Mouse (Mus musculus): Measurements from ENCODE around the gene Spsb1. TPM values are rescaled to one million over a fixed set of nuclear protein-coding genes. Genes with fewer than 3 reads are reported as not detected.

The Spsb1 gene
- polyA plus RNA-seq, 1 experiment from 2014 or later, result 19.9 TPM

DNA sequence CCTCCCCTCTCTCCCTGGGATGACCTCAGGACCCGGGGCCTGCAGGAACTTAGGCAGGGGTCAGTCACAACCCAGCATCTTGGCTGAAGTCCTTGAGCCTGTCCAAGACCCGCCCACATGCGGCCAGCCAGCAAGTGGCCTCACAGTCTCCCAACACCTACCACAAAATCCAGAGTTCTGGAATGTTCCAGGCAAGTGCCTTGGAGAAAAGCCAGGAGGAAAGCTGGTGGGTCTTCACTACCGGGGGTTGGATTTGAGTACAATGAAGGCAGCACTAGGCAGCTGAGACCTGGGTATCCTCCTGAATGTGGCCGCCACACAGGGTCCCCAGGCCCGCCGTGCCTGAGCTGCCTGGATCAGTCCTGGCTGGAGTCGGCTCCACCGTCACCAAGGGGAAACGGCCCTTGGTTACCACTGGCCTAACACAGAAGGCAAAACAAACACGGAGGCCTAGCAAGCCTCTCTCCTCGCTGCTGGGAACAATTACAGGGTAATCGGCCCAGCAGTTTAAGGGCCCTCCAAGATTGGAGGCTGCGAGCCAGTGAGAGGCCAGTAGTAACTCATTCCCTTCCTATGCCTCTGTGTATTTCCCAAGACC is 32.6 kb downstream of the Spsb1 start:
- Histone ChIP-seq H3K4me2 (ENCODE audit: low read length) (no peak overlapping the region), H3K9me3 (ENCODE audit: control insufficient read depth, low read length) (no peaks in the 10 kb centered on the region), H3K36me3 (ENCODE audit: control insufficient read depth, insufficient read depth, low read length) (no peaks in the 10 kb centered on the region), H3K9ac (ENCODE audit: low read length) (no peak overlapping the region), H3K4me3 (ENCODE audit: low read depth, low read length) (no peak overlapping the region), H3K27ac (ENCODE audit: low read depth) (peak overlapping the region; percentile 72), H3K4me1 (replicated peaks; ENCODE audit: control insufficient read depth, insufficient read depth, low read length) (peaks cover 44% of the 10 kb centered on the region), H3K27me3 (replicated peaks; ENCODE audit: control insufficient read depth, insufficient read depth, low read length) (no peaks in the 10 kb centered on the region)
- WGBS, result 30% methylated on average over 14 of the region's 14 CpGs
- ATAC-seq (replicated peaks; ENCODE audit: low FRiP score, low TSS enrichment, low read depth) (no peak; the same call in 1 of the 2 replicates), DNase-seq (ENCODE audit: low spot score) (peak; percentile 71)

DNA sequence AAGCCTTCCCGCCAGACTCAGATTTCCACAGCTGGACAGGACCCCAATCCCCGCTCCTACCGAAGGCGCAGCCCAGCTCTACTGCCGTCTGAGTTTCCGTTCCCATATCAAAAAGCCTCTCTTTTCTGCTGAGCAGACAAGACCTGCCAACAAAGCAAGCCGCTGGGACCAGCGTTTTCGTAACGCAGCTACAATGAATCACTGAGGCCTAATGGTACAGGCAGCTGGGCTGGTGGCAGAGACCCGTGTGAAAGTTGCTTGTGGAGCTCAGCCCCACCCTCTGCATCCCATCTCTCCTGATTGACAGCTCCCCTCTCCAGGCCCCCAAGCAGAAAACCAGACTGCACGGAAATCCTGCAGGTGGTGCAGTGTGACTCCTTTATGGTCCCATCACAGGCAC is 34.0 kb downstream of the Spsb1 start:
- H3K27me3 ChIP-seq (replicated peaks; ENCODE audit: control insufficient read depth, insufficient read depth, low read length), result no peaks in the 10 kb centered on the region
- peaks cover 49% of the 10 kb centered on the region for H3K4me1 ChIP-seq (replicated peaks; ENCODE audit: control insufficient read depth, insufficient read depth, low read length)
- no peaks in the 10 kb centered on the region for H3K9me3 ChIP-seq (ENCODE audit: control insufficient read depth, low read length)
- peak; percentile 73 for DNase-seq (ENCODE audit: low spot score)
- no peak overlapping the region for H3K9ac ChIP-seq (ENCODE audit: low read length)
- no peaks in the 10 kb centered on the region for H3K36me3 ChIP-seq (ENCODE audit: control insufficient read depth, insufficient read depth, low read length)
- H3K4me3 ChIP-seq (ENCODE audit: low read depth, low read length), result no peak overlapping the region
- 0 out of 2 replicates have a peak overlapping the region, but pooled peaks have one; percentile 47 for H3K27ac ChIP-seq (ENCODE audit: low read depth)
- no peak overlapping the region for H3K4me2 ChIP-seq (ENCODE audit: low read length)
- ATAC-seq (replicated peaks; ENCODE audit: low FRiP score, low TSS enrichment, low read depth), result no peak; the same call in 1 of the 2 replicates
- WGBS, result 23% methylated on average over 12 of the region's 12 CpGs

DNA sequence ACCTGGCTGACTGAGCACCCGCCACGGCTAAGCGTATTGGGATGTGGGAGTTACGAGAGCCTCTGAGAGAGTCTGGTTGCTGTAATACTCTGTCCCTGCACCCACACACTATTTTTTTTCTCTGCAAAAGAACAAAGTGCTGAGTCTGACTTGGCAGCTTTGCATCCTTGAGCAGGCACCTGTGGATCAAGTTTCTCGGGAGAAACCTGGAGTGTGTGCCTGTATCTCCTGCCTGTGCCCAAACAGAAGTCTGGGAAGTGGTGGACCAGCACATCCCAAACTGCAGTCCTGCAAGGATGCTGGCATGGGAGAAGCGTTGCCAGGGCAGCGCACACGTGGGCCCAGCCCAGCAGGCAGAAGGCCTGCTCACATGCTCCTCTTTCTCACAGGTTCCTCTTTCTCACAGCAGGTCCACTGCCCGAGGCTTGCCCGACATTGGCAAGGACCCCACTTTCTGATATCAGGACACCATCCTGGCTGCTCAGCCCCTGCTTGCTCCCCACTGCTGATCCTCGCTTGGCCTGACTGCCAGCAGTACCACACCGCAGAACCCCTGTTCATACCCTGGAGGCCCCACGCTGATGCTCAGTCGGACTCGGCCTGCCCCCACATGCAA is 36.3 kb downstream of the Spsb1 start:
- H3K36me3 ChIP-seq (ENCODE audit: control insufficient read depth, insufficient read depth, low read length), result no peaks in the 10 kb centered on the region
- ATAC-seq (replicated peaks; ENCODE audit: low FRiP score, low TSS enrichment, low read depth) (no peak), DNase-seq (ENCODE audit: low spot score) (no peak)
- H3K27me3 ChIP-seq (replicated peaks; ENCODE audit: control insufficient read depth, insufficient read depth, low read length), result no peaks in the 10 kb centered on the region
- no peak overlapping the region for H3K27ac ChIP-seq (ENCODE audit: low read depth)
- no peak overlapping the region for H3K4me3 ChIP-seq (ENCODE audit: low read depth, low read length)
- H3K4me2 ChIP-seq (ENCODE audit: low read length), result no peak overlapping the region
- H3K9me3 ChIP-seq (ENCODE audit: control insufficient read depth, low read length), result no peaks in the 10 kb centered on the region
- 82% methylated on average over 15 of the region's 15 CpGs for WGBS
- no peak overlapping the region for H3K9ac ChIP-seq (ENCODE audit: low read length)
- peaks cover 55% of the 10 kb centered on the region for H3K4me1 ChIP-seq (replicated peaks; ENCODE audit: control insufficient read depth, insufficient read depth, low read length)

DNA sequence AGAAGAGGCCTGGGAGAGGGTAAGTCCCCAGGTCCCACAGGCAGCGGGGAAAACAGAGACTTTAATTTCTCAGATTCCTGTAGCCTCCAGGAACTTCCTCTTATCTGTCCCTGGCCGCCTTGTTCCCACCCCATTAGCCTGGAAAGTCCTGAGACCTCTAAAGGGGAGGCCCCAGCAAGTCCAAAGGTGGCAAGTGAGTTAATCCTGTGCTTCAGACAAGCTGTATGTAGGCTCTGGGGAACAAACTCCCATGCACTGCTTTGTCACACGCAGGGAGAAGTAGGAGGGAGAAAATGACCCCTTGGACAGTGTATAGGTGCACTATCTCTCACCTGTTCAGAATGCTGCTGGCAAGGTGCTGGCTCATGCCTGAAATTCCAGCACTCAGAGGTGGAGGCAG is 38.0 kb downstream of the Spsb1 start:
- Histone ChIP-seq H3K27ac (ENCODE audit: low read depth) (peak overlapping the region; percentile 39), H3K4me1 (replicated peaks; ENCODE audit: control insufficient read depth, insufficient read depth, low read length) (peaks cover 52% of the 10 kb centered on the region)
- WGBS, result 55% methylated on average over 3 of the region's 3 CpGs

DNA sequence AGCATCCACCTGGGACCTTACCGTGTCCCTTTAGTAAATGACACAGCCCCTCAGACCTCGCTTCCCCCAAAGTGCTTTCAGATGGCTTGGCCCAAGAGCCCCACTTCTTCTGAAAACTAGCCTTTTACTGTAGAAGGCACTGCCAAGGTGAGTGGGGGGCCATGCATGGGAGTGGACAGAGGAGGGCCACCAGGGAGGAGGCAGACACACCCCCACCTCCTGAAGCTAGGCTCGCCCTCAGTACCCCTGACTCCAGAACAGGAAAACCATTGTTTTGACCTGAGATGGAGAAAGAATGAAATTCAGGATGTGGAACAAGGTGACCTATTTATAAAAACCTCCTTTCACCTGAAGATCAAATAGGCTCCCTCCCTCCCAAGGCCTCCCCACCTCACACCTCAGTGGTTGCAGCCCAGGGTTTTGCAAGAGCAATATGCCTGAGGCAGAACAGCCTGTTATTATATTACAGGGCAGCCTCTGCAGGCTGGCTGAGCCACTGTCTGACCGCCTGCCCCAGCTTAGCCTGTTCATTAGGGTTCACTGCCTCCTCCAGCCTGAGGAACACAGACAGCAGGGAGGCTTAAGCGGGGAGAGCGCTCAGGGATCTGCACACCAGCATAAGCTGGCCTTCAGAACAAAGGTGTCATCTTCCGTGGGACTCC is 41.0 kb downstream of the Spsb1 start:
- no peak overlapping the region for H3K4me2 ChIP-seq (ENCODE audit: low read length)
- 78% methylated on average over 7 of the region's 7 CpGs for WGBS
- no peak for ATAC-seq (replicated peaks; ENCODE audit: low FRiP score, low TSS enrichment, low read depth)
- no peaks in the 10 kb centered on the region for H3K36me3 ChIP-seq (ENCODE audit: control insufficient read depth, insufficient read depth, low read length)
- H3K27ac ChIP-seq (ENCODE audit: low read depth), result no peak overlapping the region
- no peak for DNase-seq (ENCODE audit: low spot score)
- no peaks in the 10 kb centered on the region for H3K9me3 ChIP-seq (ENCODE audit: control insufficient read depth, low read length)
- H3K4me1 ChIP-seq (replicated peaks; ENCODE audit: control insufficient read depth, insufficient read depth, low read length), result peaks cover 33% of the 10 kb centered on the region
- H3K27me3 ChIP-seq (replicated peaks; ENCODE audit: control insufficient read depth, insufficient read depth, low read length), result no peaks in the 10 kb centered on the region
- H3K4me3 ChIP-seq (ENCODE audit: low read depth, low read length), result no peak overlapping the region
- H3K9ac ChIP-seq (ENCODE audit: low read length), result no peak overlapping the region

More for the DNA sequence above, 38.0 kb downstream of the Spsb1 start:
- no peak overlapping the region for H3K4me3 ChIP-seq (ENCODE audit: low read depth, low read length)
- no peaks in the 10 kb centered on the region for H3K9me3 ChIP-seq (ENCODE audit: control insufficient read depth, low read length)
- no peak for DNase-seq (ENCODE audit: low spot score)
- no peaks in the 10 kb centered on the region for H3K36me3 ChIP-seq (ENCODE audit: control insufficient read depth, insufficient read depth, low read length)
- no peak overlapping the region for H3K4me2 ChIP-seq (ENCODE audit: low read length)
- H3K9ac ChIP-seq (ENCODE audit: low read length), result no peak overlapping the region
- 0 out of 2 replicates have a peak, but pooled peaks have one; percentile 14 for ATAC-seq (replicated peaks; ENCODE audit: low FRiP score, low TSS enrichment, low read depth)
- no peaks in the 10 kb centered on the region for H3K27me3 ChIP-seq (replicated peaks; ENCODE audit: control insufficient read depth, insufficient read depth, low read length)

DNA sequence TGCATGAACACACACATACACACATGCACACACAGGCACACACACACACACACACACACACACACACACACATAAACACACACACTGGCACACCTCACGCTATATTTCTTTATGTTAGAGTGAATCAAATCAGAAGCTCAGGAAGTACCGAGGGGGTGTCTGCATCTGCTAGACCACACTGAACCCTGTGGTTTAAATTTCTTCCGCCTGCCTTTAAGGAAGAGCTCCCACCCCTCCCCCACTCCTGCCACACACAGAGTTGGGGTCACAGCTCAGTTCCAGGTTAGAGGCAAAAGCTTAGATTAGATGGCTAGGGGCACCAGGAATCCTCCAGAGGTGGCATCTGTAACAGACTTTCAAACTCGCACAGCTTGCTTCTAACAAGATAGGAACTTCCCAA is 42.4 kb downstream of the Spsb1 start:
- WGBS, result 31% methylated on average over 4 of the region's 4 CpGs
- Histone ChIP-seq H3K9me3 (ENCODE audit: control insufficient read depth, low read length) (no peaks in the 10 kb centered on the region), H3K27ac (ENCODE audit: low read depth) (no peak overlapping the region), H3K4me2 (ENCODE audit: low read length) (no peak overlapping the region), H3K9ac (ENCODE audit: low read length) (no peak overlapping the region), H3K4me3 (ENCODE audit: low read depth, low read length) (no peak overlapping the region), H3K4me1 (replicated peaks; ENCODE audit: control insufficient read depth, insufficient read depth, low read length) (peaks cover 25% of the 10 kb centered on the region), H3K27me3 (replicated peaks; ENCODE audit: control insufficient read depth, insufficient read depth, low read length) (no peaks in the 10 kb centered on the region), H3K36me3 (ENCODE audit: control insufficient read depth, insufficient read depth, low read length) (no peaks in the 10 kb centered on the region)
- DNase-seq (ENCODE audit: low spot score), result no peak
- no peak for ATAC-seq (replicated peaks; ENCODE audit: low FRiP score, low TSS enrichment, low read depth)

DNA sequence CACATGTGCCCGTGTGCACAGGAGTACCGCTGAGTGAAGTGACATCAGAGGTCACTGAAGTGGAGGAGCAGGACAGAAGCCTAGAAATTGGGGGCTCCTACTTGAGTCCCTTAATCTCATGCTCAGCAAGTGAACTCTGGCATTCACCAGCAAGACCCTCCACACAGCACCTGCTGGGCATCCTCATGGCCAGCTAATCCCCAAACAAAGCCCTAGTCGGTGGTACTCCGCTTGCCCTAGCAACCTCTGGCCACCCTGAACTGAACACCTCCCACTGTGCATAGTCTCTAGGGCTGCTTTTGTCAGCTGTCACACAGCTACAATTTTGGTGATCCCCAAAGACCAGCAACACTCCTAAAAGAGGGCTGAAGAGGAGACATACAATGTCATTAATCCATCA is 44.3 kb downstream of the Spsb1 start:
- Histone ChIP-seq H3K9ac (ENCODE audit: low read length) (no peak overlapping the region), H3K27ac (ENCODE audit: low read depth) (no peak overlapping the region), H3K9me3 (ENCODE audit: control insufficient read depth, low read length) (no peaks in the 10 kb centered on the region), H3K4me1 (replicated peaks; ENCODE audit: control insufficient read depth, insufficient read depth, low read length) (peaks cover 20% of the 10 kb centered on the region), H3K27me3 (replicated peaks; ENCODE audit: control insufficient read depth, insufficient read depth, low read length) (no peaks in the 10 kb centered on the region), H3K4me2 (ENCODE audit: low read length) (no peak overlapping the region), H3K4me3 (ENCODE audit: low read depth, low read length) (no peak overlapping the region), H3K36me3 (ENCODE audit: control insufficient read depth, insufficient read depth, low read length) (no peaks in the 10 kb centered on the region)
- ATAC-seq (replicated peaks; ENCODE audit: low FRiP score, low TSS enrichment, low read depth) (no peak), DNase-seq (ENCODE audit: low spot score) (no peak)
- WGBS, result 89% methylated on average over 4 of the region's 4 CpGs

DNA sequence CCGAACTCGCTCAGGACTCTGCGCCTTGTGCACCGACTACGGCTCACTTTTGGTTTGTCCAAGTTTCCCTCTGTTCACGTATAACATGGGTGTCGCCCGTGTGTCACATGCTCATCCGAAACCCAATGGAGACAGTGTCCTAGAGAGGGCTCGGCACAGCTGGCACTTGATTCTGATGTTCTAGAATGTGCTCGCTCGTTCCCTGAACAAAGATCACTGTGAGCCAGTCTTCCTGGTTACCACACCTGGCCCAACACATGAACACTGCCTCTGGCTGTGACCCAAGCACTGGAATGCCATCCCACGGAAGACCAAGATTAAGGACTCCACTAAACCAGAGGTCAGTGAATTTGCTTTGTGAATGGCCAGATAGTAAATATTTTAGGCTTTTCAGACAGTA is 45.3 kb downstream of the Spsb1 start:
- DNase-seq (ENCODE audit: low spot score) (no peak), ATAC-seq (replicated peaks; ENCODE audit: low FRiP score, low TSS enrichment, low read depth) (no peak)
- no peak overlapping the region for H3K9ac ChIP-seq (ENCODE audit: low read length)
- H3K9me3 ChIP-seq (ENCODE audit: control insufficient read depth, low read length), result no peaks in the 10 kb centered on the region
- no peak overlapping the region for H3K4me2 ChIP-seq (ENCODE audit: low read length)
- no peaks in the 10 kb centered on the region for H3K27me3 ChIP-seq (replicated peaks; ENCODE audit: control insufficient read depth, insufficient read depth, low read length)
- peaks cover 20% of the 10 kb centered on the region for H3K4me1 ChIP-seq (replicated peaks; ENCODE audit: control insufficient read depth, insufficient read depth, low read length)
- H3K36me3 ChIP-seq (ENCODE audit: control insufficient read depth, insufficient read depth, low read length), result no peaks in the 10 kb centered on the region
- H3K27ac ChIP-seq (ENCODE audit: low read depth), result no peak overlapping the region
- 88% methylated on average over 13 of the region's 13 CpGs for WGBS
- no peak overlapping the region for H3K4me3 ChIP-seq (ENCODE audit: low read depth, low read length)

All from intestine, embryonic 14.5 days (tissue).